Mouse (Mus musculus): ENCODE measurements around the gene Bud13. TPM values are rescaled to one million over a fixed set of nuclear protein-coding genes. Genes with fewer than 3 reads are reported as not detected.

Bud13 gene
- polyA plus RNA-seq, 1 experiment from 2014 or later, result 15.7 TPM

DNA sequence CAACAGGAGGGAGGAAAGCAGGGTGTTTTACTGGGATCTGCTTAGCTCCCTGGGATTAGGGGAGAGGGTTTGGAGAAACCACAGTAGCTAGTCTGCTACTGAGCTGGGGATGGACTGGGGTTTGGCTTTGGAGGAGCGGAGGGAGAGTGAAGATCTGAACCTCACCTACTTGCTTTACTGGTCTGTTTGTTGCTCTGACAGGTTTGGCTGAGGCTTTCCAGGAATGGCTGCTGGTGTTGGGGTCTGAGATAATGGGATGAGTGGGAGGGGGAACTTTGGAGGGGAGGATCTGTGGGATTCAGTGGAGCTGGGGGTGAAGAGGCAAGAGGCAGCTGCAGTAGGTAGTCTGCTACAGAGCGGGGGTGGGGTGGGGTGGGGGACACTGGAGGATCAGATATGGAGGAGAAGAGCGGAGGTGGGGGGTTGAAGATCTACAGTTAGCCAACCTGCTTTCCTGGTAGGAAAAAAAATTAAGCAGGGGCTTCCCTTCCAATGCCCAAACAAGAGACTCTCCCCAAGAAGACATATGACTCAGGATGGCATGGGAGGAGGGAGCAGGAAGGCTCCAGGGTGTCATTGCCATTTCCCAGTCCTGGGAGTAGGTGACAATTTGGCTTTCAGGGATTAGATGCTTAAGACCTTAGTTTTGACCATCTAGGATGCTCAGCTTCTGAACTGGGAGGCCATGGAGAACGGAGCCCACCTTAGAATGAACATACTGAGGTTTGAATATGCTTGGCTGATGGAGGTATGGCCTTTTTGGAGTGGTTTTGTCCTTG lies 63.3 kb downstream of the Bud13 start:
- ATAC-seq (ENCODE audit: low read depth), result no peak
- 89% methylated on average over 4 of the region's 4 CpGs for WGBS
- H3K9me3 ChIP-seq, result no peaks in the 10 kb centered on the region

More for the DNA sequence above, 63.3 kb downstream of the Bud13 start:
- Histone ChIP-seq H3K4me1 (replicated peaks) (peaks cover 11% of the 10 kb centered on the region), H3K36me3 (no peaks in the 10 kb centered on the region), H3K27me3 (no peaks in the 10 kb centered on the region), H3K4me2 (no peak overlapping the region), H3K4me3 (no peak overlapping the region), H3K27ac (replicated peaks) (no peak overlapping the region), H3K9ac (no peak overlapping the region)

Other genes starting within 250 kb of the Bud13 start
- 3.2 and 3.8 TPM in 2 replicates for gene Apoa1, start 54.4 kb upstream of the Bud13 start, polyA plus RNA-seq (2015; fragmentation: Nextera tagmentation; extraction: Ambion mirVana)
- not detected in 2 replicates for gene Apoc3, start 47.4 kb upstream of the Bud13 start, polyA plus RNA-seq (2015; fragmentation: Nextera tagmentation; extraction: Ambion mirVana)
- 0.14 TPM in 1 of 2 replicates, not detected in the other for gene Apoa4, start 42.3 kb upstream of the Bud13 start, polyA plus RNA-seq (2015; fragmentation: Nextera tagmentation; extraction: Ambion mirVana)
- not detected in 2 replicates for gene Apoa5, start 14.4 kb upstream of the Bud13 start, polyA plus RNA-seq (2015; fragmentation: Nextera tagmentation; extraction: Ambion mirVana)
- 54.4 and 59.3 TPM in 2 replicates for gene Zpr1, start 9.9 kb upstream of the Bud13 start, polyA plus RNA-seq (2015; fragmentation: Nextera tagmentation; extraction: Ambion mirVana)
- not detected in 2 replicates for gene 4931429L15Rik, start 37.0 kb downstream of the Bud13 start, polyA plus RNA-seq (2015; fragmentation: Nextera tagmentation; extraction: Ambion mirVana)

Data from neural tube, embryonic 13.5 days (tissue).